Mouse (Mus musculus) brain, embryonic 18.5 days (tissue): ENCODE measurements around the gene Gfer.
"Not testable (repeated sequence)": the region's sequence is repeated elsewhere in the genome, so short reads cannot be mapped to it uniquely, and the experiment has no call there.

Source experiments
- DNase-seq: peaks from one replicate; pipeline ENCODE4 v3.0.0-alpha.2; 2012; ENCODE audit warnings: low read depth, low spot score

Gfer gene

DNA sequence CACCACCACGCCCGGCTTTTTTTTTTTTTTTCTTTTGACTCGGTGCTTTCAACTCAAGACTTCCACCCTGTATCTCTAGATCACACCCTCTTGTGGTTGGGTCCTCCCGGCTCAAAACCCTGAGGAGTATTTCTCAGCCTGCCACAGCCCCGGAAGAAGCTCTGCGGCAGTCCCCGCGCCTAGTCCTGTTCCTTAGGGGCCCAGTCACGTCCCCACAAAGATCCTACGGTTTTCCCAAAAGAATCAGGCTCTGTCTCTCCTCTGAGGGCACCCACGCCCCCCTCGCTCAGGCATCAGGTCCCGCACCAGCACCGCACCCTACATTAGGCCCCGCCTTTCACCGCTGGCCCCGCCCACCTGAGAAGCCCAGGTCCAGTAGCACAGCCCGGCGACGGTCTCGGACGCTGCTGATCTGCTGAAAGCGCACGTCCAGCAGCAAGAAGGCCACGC lies 8.8 kb downstream of the Gfer start:
- no peak for DNase-seq

DNA sequence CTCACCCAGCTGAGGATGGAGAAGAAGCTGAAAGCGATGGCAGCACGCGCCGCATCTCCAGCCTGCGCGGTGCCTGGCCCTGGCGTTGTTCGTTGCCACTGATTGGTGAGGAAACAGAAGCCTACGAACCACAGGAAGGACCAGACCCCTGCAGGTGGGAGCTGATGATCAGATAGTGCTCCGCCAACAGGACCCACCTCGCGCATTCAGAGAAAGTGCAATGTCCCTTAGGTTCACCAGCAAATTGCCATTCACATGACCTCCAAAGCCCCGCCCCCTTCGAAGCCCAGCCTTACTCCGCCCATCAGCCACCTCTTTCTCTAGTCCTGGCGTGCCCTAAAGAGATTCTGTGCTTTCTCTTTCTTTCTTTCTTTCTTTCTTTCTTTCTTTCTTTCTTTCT lies 9.4 kb downstream of the Gfer start:
- no peak for DNase-seq

DNA sequence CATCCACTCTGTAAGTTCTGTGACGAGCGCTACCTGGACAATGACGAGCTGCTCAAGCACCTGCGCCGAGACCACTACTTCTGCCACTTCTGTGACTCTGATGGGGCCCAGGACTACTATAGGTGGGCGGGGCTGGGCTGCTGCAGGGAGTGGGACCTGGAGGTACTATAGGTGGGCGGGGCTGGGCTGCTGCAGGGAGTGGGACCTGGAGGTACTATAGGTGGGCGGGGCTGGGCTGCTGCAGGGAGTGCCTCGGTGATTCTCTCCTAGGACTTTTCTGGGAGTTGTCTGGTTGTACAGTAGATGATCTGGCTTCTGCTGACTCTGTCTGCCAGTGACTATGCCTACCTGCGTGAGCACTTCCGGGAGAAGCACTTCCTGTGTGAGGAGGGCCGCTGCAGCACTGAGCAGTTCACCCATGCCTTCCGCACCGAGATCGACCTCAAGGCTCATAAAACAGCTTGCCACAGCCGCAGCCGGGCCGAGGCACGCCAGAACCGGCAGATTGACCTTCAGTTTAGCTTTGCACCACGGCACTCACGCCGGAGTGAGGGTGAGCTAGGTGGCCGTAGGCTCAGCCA lies 18.4 kb downstream of the Gfer start:
- DNase-seq: no peak

DNA sequence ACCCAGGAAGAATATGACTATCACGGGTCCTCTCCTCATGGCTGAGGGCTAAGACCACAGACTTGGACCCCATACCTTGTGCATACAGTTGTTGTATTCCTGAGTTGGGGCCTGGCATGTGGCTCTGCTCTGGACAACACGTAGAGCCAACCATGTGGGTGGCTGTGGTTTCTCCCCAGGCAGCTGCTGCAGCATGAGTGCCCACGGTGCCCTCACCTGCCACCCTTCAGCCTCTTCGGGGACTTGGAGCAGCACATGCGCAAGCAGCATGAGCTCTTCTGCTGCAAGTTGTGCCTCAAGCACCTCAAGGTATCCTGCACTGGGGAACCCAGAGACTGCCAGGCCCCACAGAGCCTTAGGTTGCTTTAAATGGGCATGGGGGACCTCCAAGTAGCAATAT lies 19.1 kb downstream of the Gfer start:
- no peak for DNase-seq

- no peak for DNase-seq
These were observed 19.8 kb downstream of the Gfer start for GRCm38 (mm10) chr17:24676187-24676586.

DNA sequence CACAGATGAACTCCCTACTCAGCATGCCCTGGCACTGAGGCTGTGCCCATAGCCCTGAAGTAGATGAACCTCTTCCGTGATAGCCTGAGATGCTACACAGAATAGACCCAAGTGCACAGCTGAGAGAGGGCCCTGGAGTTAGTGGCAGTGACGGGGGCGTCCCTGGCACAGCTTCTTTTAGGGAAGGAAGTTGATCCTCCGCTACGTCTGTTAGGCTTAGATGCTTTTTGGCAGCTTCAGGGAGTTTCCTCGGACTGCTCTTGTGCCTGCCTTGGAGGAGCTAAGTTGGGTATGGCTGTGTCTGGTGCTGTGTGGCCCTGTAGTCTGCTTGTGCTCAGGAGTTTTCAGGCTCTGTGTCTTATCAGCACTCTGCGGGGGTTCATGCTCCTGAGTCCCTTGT lies 21.7 kb downstream of the Gfer start:
- DNase-seq: no peak

DNA sequence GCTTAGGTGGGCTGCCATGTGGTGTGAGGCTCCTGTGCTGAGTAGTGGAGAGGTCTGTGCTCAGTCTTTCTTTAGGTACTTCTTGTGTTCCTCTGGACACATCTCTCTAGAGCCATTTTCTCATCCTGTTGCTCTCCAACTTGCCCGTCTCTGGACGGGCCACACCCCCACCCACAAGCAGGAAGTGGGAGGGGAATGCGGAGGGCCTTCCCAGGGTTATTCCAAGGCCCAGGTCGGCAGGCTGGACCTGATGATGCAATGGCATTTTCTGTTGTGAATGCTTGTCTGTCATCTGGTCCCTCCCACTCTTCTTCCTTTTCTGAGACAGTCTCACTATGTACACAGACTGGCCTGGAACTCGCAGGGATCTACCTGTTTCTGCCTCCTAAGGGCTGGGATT lies 23.8 kb downstream of the Gfer start:
- no peak for DNase-seq

DNA sequence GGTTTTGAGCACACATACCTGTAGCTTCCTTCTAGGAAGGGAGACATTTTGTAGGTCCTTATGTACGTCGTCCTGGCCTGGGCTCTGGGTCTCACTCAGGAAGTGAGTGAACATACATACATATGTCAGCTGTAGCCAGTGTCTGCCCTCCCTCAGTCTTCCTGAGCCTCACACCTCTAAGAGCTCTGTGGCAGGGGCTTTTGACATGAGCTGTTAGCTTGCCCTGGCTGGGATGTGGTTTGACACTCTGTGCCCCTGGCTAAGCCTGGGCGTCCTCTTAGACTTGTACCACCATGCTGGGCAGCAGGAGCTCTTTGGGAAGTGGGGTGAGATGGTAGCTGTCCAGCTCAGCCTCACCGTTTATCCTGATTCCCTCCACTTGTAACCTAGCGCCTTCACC lies 24.6 kb downstream of the Gfer start:
- DNase-seq: no peak

- DNase-seq: no peak
These were observed 25.6 kb downstream of the Gfer start for GRCm38 (mm10) chr17:24670246-24670844.

GRCm38 (mm10) chr17:24669545-24670245 lies 26.3 kb downstream of the Gfer start, which contains the start of gene Zfp598:
TSS of gene Zfp598 (plus strand) at chr17:24669687.
- peak; percentile 82 for DNase-seq

GRCm38 (mm10) chr17:24669214-24669544 lies 26.8 kb downstream of the Gfer start:
- not testable (repeated sequence) for DNase-seq

DNA sequence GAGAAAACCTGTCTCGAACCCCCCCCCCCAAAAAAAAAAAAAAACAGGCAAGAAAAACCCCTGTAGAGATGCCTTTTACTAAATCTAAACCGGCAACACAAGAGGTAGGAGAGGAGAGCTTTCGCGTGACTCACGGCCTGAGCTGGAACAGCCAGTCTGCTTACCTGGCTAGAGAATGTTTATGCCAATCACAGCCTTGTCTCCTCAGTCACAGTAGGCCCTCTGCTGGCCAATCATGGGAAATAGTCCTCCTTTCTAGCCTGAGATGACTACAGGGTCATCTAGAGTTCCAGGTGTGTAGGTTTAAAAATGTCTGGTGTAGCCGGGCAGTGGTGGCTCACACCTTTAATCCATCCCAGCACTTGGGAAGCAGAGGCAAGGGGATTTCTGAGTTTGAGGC lies 28.5 kb downstream of the Gfer start:
- no peak for DNase-seq

GRCm38 (mm10) chr17:24667011-24667410 lies 28.9 kb downstream of the Gfer start:
- DNase-seq: not testable (repeated sequence)

GRCm38 (mm10) chr17:24658017-24658758 lies 37.8 kb downstream of the Gfer start, which contains the start of gene Npw:
TSS of gene Npw (minus strand) at chr17:24658457.
- DNase-seq: no peak

GRCm38 (mm10) chr17:24654969-24655368 lies 41.0 kb downstream of the Gfer start:
- DNase-seq: no peak

DNA sequence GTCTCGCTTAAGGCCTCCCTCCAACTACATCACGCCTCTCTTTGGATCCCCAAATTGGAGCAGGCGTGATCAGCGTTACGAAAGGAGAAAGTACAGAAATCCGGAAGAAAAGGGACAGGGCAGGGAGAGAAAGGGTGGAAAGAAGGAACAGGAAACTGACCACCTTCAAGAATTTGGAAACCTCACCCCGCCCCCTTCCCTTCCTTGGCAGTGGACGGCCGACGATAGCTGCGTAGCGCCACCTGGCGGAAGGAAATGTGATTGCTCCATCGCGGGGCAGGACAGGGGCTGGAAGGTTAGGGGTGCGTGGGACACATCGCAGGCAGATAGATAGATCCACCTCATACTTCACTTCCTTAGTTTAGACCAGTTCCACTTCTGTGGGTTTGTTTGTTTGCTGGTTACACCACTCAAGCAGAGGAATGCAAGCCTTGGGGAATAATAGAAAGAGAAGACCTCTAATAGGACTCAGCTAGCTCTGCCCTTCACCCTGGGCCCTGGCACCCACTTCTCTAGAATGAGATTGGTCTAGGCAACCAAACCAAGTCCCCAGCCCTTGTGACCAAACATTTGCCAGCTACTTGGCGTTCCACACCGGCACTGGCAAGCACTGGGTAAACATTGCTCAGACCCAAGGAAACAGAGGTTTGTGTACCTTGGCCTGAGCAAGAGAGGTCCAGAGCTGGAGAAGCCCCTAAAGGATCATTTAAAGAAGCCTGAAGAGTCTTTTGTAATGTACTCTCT lies 41.8 kb downstream of the Gfer start:
- DNase-seq: no peak

GRCm38 (mm10) chr17:24651835-24652234 lies 44.1 kb downstream of the Gfer start:
- no peak for DNase-seq

DNA sequence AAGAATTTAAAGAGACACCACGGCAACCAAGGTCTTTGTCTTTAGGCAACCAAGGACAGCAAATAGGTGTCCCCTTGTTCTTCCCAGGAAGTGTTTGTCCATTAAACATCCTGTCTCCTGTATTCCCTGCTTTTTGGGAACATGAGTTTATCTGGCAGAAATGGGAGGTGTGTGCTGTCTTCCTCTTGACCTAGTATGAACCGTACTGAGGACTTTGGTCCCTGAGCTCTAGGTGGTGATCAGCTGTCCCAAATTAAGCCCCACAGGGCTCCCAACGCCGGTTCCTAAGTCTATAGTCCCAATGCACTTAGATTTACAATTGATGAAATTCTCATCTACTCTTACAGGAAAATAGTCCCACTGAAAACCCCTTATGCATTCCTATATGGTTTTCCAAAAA lies 45.2 kb downstream of the Gfer start:
- DNase-seq: no peak

- no peak for DNase-seq
These were observed 45.8 kb downstream of the Gfer start, which contains the start of gene Slc9a3r2 for GRCm38 (mm10) chr17:24650070-24650616. TSS of gene Slc9a3r2 (minus strand) at chr17:24650327.

- no peak for DNase-seq
These were observed 46.3 kb downstream of the Gfer start for GRCm38 (mm10) chr17:24649581-24650069.

- no peak for DNase-seq
These were observed 47.1 kb downstream of the Gfer start for GRCm38 (mm10) chr17:24648731-24649377.
